Mouse (Mus musculus): ENCODE measurements at regions not wholly inside any gene's neighbourhood (a gene's known extent, or its start where the extent isn't known, plus 50 kb on each side); places are given as distances from the start of the nearest gene placed in this dataset.

DNA sequence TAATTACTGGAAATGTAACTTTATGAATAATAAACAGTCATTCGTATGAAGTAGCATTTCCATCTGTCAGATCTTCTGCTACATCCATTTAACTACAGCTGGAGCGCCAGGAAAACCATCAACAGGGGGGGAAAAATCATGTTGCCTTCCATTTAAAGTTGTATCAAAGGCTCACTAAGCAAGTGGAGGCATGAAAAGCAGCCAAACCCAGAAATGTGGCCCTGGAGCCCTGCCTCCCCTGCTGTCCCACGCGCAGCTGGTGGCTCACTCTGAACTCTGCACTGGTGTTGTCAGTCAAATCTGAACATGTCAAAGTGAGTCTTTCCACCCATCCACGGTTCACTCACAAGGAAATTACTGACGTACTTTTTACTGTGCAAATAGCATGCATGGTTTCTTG lies 152.5 kb upstream of the Gm3448 start:
- TF ChIP-seq CTCF (IDR thresholded peaks at IDR 0.05) (no peak), POLR2A (IDR thresholded peaks at IDR 0.05; ENCODE audit: insufficient read depth, low read depth, low read length) (no peak), EP300 (IDR thresholded peaks at IDR 0.05; ENCODE audit: insufficient read depth, low read depth, low read length) (no peak)

Data from heart, adult 2 months (tissue).